Mouse (Mus musculus): ENCODE results near the gene Myo18a. TPM values are rescaled to one million over a fixed set of nuclear protein-coding genes. Genes with fewer than 3 reads are reported as not detected.

Myo18a gene
- polyA plus RNA-seq, 1 experiment, result 17.4 TPM

Other genes starting within 250 kb of the Myo18a start
- gene Abhd15, start 248.1 kb upstream of the Myo18a start, polyA plus RNA-seq (2012; ENCODE audit: insufficient read depth, insufficient read length, missing spikeins), result 13.4 and 16.1 TPM in 2 replicates
- gene Trp53i13, start 247.3 kb upstream of the Myo18a start, polyA plus RNA-seq (2012; ENCODE audit: insufficient read depth, insufficient read length, missing spikeins), result 7.7 and 8.4 TPM in 2 replicates
- gene Gm10392, start 244.0 kb upstream of the Myo18a start, polyA plus RNA-seq (2012; ENCODE audit: insufficient read depth, insufficient read length, missing spikeins), result not detected in 2 replicates
- gene Taok1, start 155.4 kb upstream of the Myo18a start, polyA plus RNA-seq (2012; ENCODE audit: insufficient read depth, insufficient read length, missing spikeins), result 21.1 and 25.8 TPM in 2 replicates
- gene Nufip2, start 77.1 kb upstream of the Myo18a start, polyA plus RNA-seq (2012; ENCODE audit: insufficient read depth, insufficient read length, missing spikeins), result 13.1 and 16.1 TPM in 2 replicates
- not detected in 2 replicates for gene Cryba1, start 38.0 kb upstream of the Myo18a start, polyA plus RNA-seq (2012; ENCODE audit: insufficient read depth, insufficient read length, missing spikeins)
- gene Gm10277, start 24.5 kb downstream of the Myo18a start, polyA plus RNA-seq (2012; ENCODE audit: insufficient read depth, insufficient read length, missing spikeins), result not detected in 2 replicates
- not detected in 2 replicates for gene Pipox, start 130.8 kb downstream of the Myo18a start, polyA plus RNA-seq (2012; ENCODE audit: insufficient read depth, insufficient read length, missing spikeins)
- 0.44 TPM in 1 of 2 replicates, not detected in the other for gene Sez6, start 167.6 kb downstream of the Myo18a start, polyA plus RNA-seq (2012; ENCODE audit: insufficient read depth, insufficient read length, missing spikeins)
- 9.6 and 13.3 TPM in 2 replicates for gene Phf12, start 219.5 kb downstream of the Myo18a start, polyA plus RNA-seq (2012; ENCODE audit: insufficient read depth, insufficient read length, missing spikeins)